Mouse (Mus musculus) forebrain, embryonic 16.5 days (tissue): ENCODE results near the gene Adgrg2. TPM values are rescaled to one million over a fixed set of nuclear protein-coding genes. Genes with fewer than 3 reads are reported as not detected.
A peak's percentile ranks its signal among the peaks of the same experiment; 100 is the strongest.

Source experiments
- ATAC-seq: fragments of 200-750 bp; cut with Nextera tagmentation; 2 replicates; pipeline ENCODE4 v1.8.0; 2017; ENCODE audit warnings: mild to moderate bottlenecking, moderate library complexity
- H3K27ac ChIP-seq: fragments of 300-500 bp; sonication (generic); 2 replicates; pipeline ENCODE4 v1.5.1; 2014; ENCODE audit warnings: low read length, control low read depth
- H3K27me3 ChIP-seq: fragments of 300-500 bp; sonication (generic); replicated peaks from 2 replicates; pipeline ENCODE4 v1.6.1; 2014; ENCODE audit warnings: low read length; ENCODE audit not compliant: control insufficient read depth, insufficient read depth
- H3K36me3 ChIP-seq: fragments of 300-500 bp; sonication (generic); 2 replicates; pipeline ENCODE4 v1.6.1; 2014; ENCODE audit not compliant: control insufficient read depth, insufficient read depth
- H3K4me1 ChIP-seq: fragments of 300-500 bp; sonication (generic); replicated peaks from 2 replicates; pipeline ENCODE4 v1.6.1; 2014; ENCODE audit warnings: low read length; ENCODE audit not compliant: control insufficient read depth, insufficient read depth
- H3K4me2 ChIP-seq: fragments of 300-500 bp; sonication (generic); 2 replicates; pipeline ENCODE4 v1.6.1; 2014; ENCODE audit warnings: mild to moderate bottlenecking, low read length, control low read depth
- H3K4me3 ChIP-seq: fragments of 300-500 bp; sonication (generic); replicated peaks from 2 replicates; pipeline ENCODE4 v1.5.1; 2014; ENCODE audit warnings: mild to moderate bottlenecking, low read length, control low read depth
- H3K9ac ChIP-seq: fragments of 300-500 bp; sonication (generic); replicated peaks from 2 replicates; pipeline ENCODE4 v1.6.1; 2014; ENCODE audit warnings: low read depth, low read length, control low read depth
- H3K9me3 ChIP-seq: fragments of 300-500 bp; sonication (generic); 2 replicates; pipeline ENCODE4 v1.6.1; 2016; ENCODE audit warnings: low read length; ENCODE audit not compliant: control insufficient read depth
- WGBS: fragments of 180-500 bp; shearing (Covaris S2); extraction: QIAGEN DNeasy Blood & Tissue Kit; methylation state at CpG from one replicate; pipeline ENCODE4 v1.1.7; 2014; 5-methylcytosine and 5-hydroxymethylcytosine counted together
- polyA plus RNA-seq: library from polyadenylated mRNA; unstranded; fragments of >200 nt; fragmentation: Nextera tagmentation; extraction: Ambion mirVana; gene quantifications from 2 replicates; pipeline ENCODE4 v1.2.1, GENCODE M21; 2015

The Adgrg2 gene
- polyA plus RNA-seq, 1 experiment from 2014 or later, result 0.95 TPM

GRCm38 (mm10) chrX:160494921-160495320 lies 104.4 kb downstream of the Adgrg2 start:
- Histone ChIP-seq H3K27ac (no peak overlapping the region), H3K27me3 (no peaks in the 10 kb centered on the region; the same call in 1 of the 2 replicates), H3K9ac (no peak overlapping the region), H3K4me2 (no peak overlapping the region), H3K4me3 (no peak overlapping the region), H3K36me3 (no peaks in the 10 kb centered on the region), H3K9me3 (no peaks in the 10 kb centered on the region), H3K4me1 (no peaks in the 10 kb centered on the region)
- WGBS, result 42% methylated on average over 6 of the region's 6 CpGs
- 0 out of 2 replicates have a peak, but pooled peaks have one; percentile 28 for ATAC-seq

GRCm38 (mm10) chrX:160496473-160496872 lies 106.0 kb downstream of the Adgrg2 start:
- Histone ChIP-seq H3K9me3 (no peaks in the 10 kb centered on the region), H3K4me1 (no peaks in the 10 kb centered on the region), H3K27ac (no peak overlapping the region), H3K4me3 (no peak overlapping the region), H3K27me3 (no peaks in the 10 kb centered on the region; the same call in 1 of the 2 replicates), H3K4me2 (no peak overlapping the region), H3K9ac (no peak overlapping the region), H3K36me3 (no peaks in the 10 kb centered on the region)
- WGBS, result 79% methylated on average over 5 of the region's 5 CpGs
- ATAC-seq, result no peak

GRCm38 (mm10) chrX:160501095-160501494 lies 110.6 kb downstream of the Adgrg2 start:
- ATAC-seq, result no peak
- WGBS, result 92% methylated on average over 3 of the region's 3 CpGs
- no peaks in the 10 kb centered on the region for H3K36me3 ChIP-seq

GRCm38 (mm10) chrX:160501687-160502047 lies 111.2 kb downstream of the Adgrg2 start:
- H3K4me1 ChIP-seq, result peaks cover 5% of the 10 kb centered on the region
- peak overlapping the region; percentile 51 for H3K4me2 ChIP-seq
- H3K4me3 ChIP-seq, result peak overlapping the region; percentile 51
- H3K9ac ChIP-seq, result peak overlapping the region; percentile 67
- H3K9me3 ChIP-seq, result no peaks in the 10 kb centered on the region
- peak; percentile 61 for ATAC-seq
- 14% methylated on average over 12 of the region's 12 CpGs for WGBS
- H3K27ac ChIP-seq, result no peak overlapping the region
- H3K36me3 ChIP-seq, result no peaks in the 10 kb centered on the region
- H3K27me3 ChIP-seq, result no peaks in the 10 kb centered on the region; the same call in 1 of the 2 replicates

More at GRCm38 (mm10) chrX:160501095-160501494, 110.6 kb downstream of the Adgrg2 start:
- Histone ChIP-seq H3K4me2 (no peak overlapping the region), H3K27ac (no peak overlapping the region), H3K27me3 (no peaks in the 10 kb centered on the region; the same call in 1 of the 2 replicates), H3K9ac (no peak overlapping the region), H3K4me3 (no peak overlapping the region), H3K4me1 (peaks cover 5% of the 10 kb centered on the region), H3K9me3 (no peaks in the 10 kb centered on the region)

GRCm38 (mm10) chrX:160502048-160503041 lies 111.9 kb downstream of the Adgrg2 start, which contains the start of gene Phka2:
Phka2 (plus strand) TSS chrX:160502166.
- Histone ChIP-seq H3K4me3 (peak within 1 kb of the TSS; percentile 51), H3K36me3 (no peaks in the 10 kb centered on the region), H3K9ac (peak within 1 kb of the TSS; percentile 67), H3K27ac (peak within 1 kb of the TSS; percentile 41), H3K27me3 (no peaks in the 10 kb centered on the region; the same call in 1 of the 2 replicates), H3K4me2 (peak within 1 kb of the TSS; percentile 62), H3K9me3 (no peaks in the 10 kb centered on the region), H3K4me1 (peaks cover 5% of the 10 kb centered on the region)
- WGBS, result 18% methylated on average over 59 of the region's 61 CpGs
- ATAC-seq, result peak; percentile 98

GRCm38 (mm10) chrX:160509046-160509445 lies 118.6 kb downstream of the Adgrg2 start:
- 74% methylated on average over 1 of the region's 1 CpGs for WGBS
- no peak for ATAC-seq
- Histone ChIP-seq H3K36me3 (no peaks in the 10 kb centered on the region), H3K4me2 (no peak overlapping the region), H3K9ac (no peak overlapping the region), H3K27ac (no peak overlapping the region), H3K4me1 (no peaks in the 10 kb centered on the region), H3K27me3 (no peaks in the 10 kb centered on the region), H3K9me3 (no peaks in the 10 kb centered on the region), H3K4me3 (no peak overlapping the region)

- H3K4me1 ChIP-seq, result no peaks in the 10 kb centered on the region
- no peak overlapping the region for H3K9ac ChIP-seq
- H3K9me3 ChIP-seq, result no peaks in the 10 kb centered on the region
- H3K27me3 ChIP-seq, result no peaks in the 10 kb centered on the region
- H3K4me3 ChIP-seq, result no peak overlapping the region
- no peak for ATAC-seq
- H3K4me2 ChIP-seq, result no peak overlapping the region
- no peaks in the 10 kb centered on the region for H3K36me3 ChIP-seq
- WGBS, result 70% methylated on average over 2 of the region's 2 CpGs
- H3K27ac ChIP-seq, result no peak overlapping the region
Observed at GRCm38 (mm10) chrX:160510197-160510596, 119.7 kb downstream of the Adgrg2 start.

GRCm38 (mm10) chrX:160516027-160516426 lies 125.5 kb downstream of the Adgrg2 start:
- H3K4me2 ChIP-seq, result no peak overlapping the region
- no peaks in the 10 kb centered on the region for H3K27me3 ChIP-seq
- no peaks in the 10 kb centered on the region for H3K36me3 ChIP-seq
- H3K9ac ChIP-seq, result no peak overlapping the region
- no peaks in the 10 kb centered on the region for H3K4me1 ChIP-seq
- no peaks in the 10 kb centered on the region for H3K9me3 ChIP-seq
- H3K27ac ChIP-seq, result no peak overlapping the region
- ATAC-seq, result no peak
- H3K4me3 ChIP-seq, result no peak overlapping the region

GRCm38 (mm10) chrX:160542772-160543171 lies 152.3 kb downstream of the Adgrg2 start:
- H3K27ac ChIP-seq, result no peak overlapping the region
- no peaks in the 10 kb centered on the region for H3K36me3 ChIP-seq
- no peak overlapping the region for H3K4me3 ChIP-seq
- WGBS, result 64% methylated on average over 2 of the region's 2 CpGs
- H3K4me1 ChIP-seq, result no peaks in the 10 kb centered on the region
- no peaks in the 10 kb centered on the region for H3K9me3 ChIP-seq
- ATAC-seq, result no peak
- H3K9ac ChIP-seq, result no peak overlapping the region
- H3K4me2 ChIP-seq, result no peak overlapping the region
- H3K27me3 ChIP-seq, result no peaks in the 10 kb centered on the region
